Mouse (Mus musculus) left cerebral cortex, postnatal 4 days (tissue): ENCODE measurements around the gene Ttll3. TPM values are rescaled to one million over a fixed set of nuclear protein-coding genes. Genes with fewer than 3 reads are reported as not detected.

Experiments used
- DNase-seq: peaks from one replicate; pipeline ENCODE4 v3.0.0-alpha.2; 2022
- intact Hi-C: fragments of 180-260 bp; cut with DNase I; formaldehyde crosslinking; loops from one replicate; pipeline ENCODE4 v1.15.1; 2025
- total RNA-seq, 2 experiments: library from RNA; stranded (reverse); gene quantifications; 2 replicates each; pipeline ENCODE4 v1.2.3; 2021

The Ttll3 gene
- total RNA-seq = 10 to 100 TPM; 12.4 to 14.1 TPM

DNA sequence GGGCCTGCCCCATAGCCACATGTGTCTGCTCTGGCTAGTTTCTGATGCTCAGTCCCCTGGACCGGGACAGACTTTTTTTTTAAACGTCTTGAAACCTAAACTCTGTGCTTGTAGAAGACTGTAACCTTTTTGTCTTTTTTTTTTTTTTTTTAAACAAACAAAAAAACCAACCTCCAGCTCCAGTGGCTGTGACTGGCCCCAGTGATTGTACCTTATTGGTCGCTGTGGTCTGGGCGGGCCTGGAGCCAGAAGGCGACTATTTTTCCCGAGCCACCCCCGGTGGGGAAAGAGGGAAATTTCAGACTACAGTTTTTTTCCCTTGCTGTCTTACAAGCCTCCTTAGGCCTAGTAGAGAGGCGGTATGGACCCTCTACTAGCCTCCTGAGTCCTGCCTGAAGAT lies at the start of gene Ttll3:
TSS of gene Ttll3 (plus strand) at position 301 of the 400 bp plus-strand sequence.
- DNase-seq = no peak
- intact Hi-C loops = no loop called here

DNA sequence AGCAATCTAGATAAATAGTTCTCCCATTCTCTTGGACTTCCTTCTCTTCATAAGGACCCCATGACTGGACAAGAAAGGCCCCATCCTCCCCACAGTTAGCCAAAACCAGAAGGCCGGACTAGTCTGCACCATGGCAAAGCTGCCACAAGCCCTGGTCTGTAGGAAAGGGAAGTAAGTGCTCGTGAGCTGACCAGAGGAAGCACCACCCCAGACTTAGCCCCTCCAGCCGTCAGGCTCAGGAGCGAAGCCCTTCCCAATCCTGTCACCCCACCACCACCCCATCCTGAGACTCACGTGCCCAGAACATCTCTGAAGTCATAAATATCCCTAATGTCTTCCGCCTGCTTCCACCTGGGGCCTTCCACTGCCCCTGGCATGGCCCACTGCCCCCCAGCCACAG lies 47.5 kb upstream of the Ttll3 start:
- DNase-seq = no peak
- intact Hi-C loops = no loop called here

DNA sequence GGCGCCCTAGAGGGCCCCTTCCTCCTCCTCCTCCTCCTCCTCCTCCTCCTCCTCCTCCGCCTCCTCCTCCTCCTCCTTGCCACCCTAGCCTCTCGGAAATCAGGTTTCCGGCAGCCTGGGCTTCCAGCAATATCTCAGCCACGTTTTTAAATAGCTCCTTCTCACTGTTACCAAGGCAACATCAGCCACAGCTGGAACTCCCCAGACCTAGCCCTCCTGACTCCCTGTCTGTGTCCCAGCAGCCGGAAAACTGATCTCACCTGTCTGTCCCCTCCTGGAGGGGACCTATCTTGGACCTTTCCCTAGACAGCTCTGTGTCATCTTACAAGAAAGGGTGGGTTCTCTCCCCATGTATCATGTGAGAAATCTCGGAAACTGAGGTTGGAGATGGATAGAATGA lies 46.8 kb upstream of the Ttll3 start:
- intact Hi-C loops = no loop called here
- DNase-seq = no peak

DNA sequence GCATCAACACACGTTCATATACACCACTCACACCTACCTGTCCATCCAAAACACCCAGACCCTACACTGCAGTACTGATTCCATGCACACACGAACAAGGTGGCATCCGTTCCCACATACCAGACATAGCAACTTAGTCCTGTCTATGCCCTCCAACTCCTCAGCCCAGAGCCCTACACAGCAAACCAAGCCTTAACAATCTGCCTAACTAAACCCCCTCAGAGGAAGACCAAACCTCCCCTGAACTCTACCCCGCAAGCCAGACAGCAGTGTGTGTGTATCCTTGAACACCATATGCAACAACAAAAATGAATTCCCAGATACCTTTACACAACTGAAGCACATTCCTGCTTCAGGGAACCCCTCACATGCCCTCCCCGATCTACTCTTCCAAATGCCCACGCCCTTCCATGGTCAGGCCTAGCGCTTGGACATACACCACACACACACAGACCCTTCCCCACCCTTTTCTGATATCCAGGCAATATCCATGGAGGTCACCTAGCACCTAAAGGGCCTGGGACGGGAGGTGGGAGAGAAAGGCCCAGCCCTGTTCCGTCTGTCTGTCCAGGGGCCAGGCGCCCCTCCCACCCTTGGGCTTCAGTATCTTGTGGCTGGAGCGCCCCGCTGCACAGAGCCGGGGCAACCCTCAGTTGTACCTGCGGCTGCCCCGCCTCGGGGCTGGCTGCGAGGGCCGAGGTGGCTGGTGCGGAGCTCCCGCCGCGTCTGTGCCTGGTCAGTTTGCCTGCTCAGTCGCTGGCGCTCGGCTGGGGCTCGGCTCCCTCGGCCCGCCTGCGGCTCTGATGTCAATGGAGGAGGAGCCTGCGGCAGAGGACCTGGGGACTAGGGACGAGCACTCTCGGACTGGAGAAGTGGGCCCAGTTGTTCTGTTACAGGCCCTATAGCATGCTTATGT lies 45.6 kb upstream of the Ttll3 start, which contains the start of gene Camk1:
TSS of gene Camk1 (minus strand) at position 808 of the 916 bp plus-strand sequence.
- DNase-seq = peak; percentile 61
- intact Hi-C loops = no loop called here

DNA sequence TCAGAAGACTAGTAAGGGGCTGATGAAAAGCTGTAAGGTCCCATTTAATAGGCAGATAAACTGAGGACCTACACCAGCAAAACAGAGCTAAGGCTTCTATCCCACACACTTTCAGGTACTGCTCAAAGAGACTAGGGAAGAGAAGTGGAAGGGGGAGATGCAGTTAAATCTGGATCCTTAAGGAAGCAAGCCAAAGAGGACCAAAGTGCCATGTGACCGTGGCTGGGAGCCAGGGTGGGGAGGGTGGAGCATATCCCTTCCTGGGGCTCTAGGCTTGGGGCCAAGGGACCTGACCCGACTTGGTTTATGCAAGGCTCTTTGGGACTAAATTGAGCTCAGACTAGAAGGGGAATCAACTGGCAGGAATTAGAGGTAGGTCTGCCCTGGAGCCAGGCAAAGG lies 44.7 kb upstream of the Ttll3 start:
- peak; percentile 73 for DNase-seq
- intact Hi-C loops = no loop called here

DNA sequence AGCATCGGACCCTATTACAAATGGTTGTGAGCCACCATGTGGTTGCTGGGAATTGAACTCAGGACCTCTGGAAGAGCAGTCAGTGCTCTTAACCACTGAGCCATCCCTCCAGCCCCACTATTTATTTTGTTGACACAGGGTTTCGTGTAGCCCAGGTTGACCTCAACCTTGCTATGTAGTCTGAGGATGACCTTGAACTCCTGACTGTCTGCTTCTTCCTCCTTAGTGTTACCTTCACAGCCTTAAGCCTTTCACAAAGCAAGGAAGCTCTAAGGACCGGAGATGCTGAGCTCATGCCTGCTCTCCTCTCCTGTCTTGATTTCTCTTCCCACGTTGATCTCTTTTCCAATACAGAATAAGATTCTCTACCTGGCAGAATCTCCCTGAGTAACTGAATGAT lies 42.2 kb upstream of the Ttll3 start:
- no peak for DNase-seq
- intact Hi-C loops = no loop called here

DNA sequence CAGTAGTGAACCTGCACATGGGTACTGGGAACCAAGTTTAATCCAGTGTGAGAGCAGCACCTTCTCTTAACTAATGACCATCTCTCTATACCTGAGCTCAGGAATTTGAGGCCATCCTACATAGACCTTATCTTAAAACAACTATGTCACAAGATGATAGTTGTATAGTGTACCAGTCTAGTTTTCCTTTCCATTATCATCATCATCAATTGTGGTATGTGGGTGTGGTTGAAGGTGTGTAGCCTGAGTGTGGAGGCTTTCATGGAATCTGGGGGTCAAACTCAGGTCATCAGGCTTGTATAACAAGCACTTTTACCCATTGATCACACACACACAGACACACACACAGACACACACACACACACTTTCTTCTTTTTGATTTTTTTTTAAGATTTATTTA lies 38.5 kb upstream of the Ttll3 start:
- intact Hi-C loops = no loop called here
- DNase-seq = no peak

DNA sequence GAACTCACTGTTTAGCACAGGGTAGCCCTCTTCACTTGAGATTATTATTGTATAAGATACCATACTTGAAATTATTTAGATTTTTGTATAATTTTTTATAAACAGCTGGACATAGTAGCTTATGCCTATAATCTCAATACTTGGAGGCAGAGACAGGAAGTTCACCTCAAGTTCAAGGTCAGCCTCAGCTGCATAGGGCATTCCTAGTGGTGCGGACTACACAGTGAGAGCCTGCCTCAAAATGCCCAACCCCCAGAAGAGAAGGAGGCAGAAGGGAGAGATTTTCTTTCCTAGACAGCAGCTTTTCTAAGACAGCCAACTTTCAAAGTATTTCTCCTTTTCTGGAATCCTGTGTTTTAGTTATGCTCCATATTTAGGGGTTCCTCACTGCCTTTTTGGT lies 37.9 kb upstream of the Ttll3 start:
- intact Hi-C loops = no loop called here

DNA sequence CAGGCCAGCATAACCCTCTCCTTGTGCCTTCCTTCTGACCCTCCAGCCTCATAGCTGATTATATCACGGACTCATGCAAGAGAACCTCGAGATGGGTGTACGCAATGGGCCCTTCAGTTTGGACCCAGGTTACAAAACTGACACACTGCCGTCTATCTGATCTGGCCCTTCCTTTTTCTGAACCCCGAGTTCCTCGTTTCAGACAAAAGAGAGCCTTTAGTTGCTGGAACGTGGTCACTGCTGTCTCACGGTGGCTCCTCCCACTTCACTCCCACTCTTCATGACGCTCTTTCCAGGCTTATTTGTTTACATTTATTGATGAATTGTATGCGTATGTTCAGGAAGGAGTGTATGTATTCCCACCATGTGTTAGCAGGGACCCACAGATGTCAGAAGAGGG lies 37.4 kb upstream of the Ttll3 start:
- DNase-seq = no peak
- intact Hi-C loops = no loop called here

More for the DNA sequence above, 37.9 kb upstream of the Ttll3 start:
- DNase-seq = no peak

DNA sequence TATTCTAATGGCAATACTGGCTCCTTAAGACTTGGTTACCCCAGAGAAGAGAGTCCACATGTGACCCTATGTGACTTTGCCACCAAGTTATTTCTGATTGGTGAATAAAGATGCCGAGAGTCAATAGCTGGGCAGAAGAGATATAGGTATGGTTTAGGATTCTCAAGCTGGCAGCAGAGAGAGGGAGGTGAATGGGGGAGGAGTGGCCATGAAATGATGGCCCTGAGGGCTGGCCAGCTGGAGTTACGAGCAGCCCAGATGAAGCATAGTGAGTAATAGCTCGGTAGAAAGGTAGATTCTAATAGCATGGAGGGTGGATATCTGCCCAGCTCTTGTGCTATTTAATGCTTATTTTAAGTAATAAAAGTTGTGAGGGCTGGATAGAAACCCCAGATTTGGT lies 36.2 kb upstream of the Ttll3 start:
- DNase-seq = no peak
- intact Hi-C loops = no loop called here

DNA sequence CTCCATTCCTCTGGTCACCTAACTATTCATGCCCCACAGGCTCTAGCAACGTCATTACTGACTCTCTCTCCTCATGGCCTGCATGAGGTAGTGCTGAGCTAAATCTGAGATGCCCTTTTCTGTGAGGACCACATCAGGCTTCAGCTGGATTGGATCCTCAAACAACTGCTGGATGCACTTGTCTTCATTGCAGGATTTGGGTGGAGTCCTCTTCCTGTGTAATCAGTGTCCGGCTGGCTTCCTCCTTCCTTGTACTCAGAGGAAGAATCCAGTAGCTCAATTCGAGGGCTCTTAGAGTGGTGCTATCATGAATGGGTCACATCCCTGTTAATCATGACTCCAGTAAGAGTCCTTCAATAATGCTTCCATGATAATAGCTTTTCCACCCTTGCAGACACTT lies 35.4 kb upstream of the Ttll3 start:
- DNase-seq = no peak
- intact Hi-C loops = no loop called here

DNA sequence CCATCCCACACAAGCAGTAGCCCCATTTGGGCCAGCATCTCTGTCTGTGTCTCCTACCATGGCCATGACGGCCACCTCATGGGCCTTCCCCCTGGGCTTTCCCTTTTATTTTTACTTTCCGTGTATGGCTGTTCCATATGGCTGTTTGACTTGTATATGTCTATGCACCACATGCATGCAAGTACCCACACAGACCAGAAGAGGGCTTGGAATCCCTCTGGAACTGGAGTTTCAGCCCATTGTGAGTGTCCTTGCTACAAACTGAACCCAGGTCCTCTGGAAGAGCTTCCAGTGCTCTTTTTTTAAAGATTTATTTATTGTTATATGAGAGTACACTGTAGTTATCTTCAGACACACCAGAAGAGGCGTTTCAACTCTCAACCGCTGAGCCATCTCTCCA lies 27.6 kb upstream of the Ttll3 start:
- DNase-seq = no peak
- intact Hi-C loops = no loop called here

DNA sequence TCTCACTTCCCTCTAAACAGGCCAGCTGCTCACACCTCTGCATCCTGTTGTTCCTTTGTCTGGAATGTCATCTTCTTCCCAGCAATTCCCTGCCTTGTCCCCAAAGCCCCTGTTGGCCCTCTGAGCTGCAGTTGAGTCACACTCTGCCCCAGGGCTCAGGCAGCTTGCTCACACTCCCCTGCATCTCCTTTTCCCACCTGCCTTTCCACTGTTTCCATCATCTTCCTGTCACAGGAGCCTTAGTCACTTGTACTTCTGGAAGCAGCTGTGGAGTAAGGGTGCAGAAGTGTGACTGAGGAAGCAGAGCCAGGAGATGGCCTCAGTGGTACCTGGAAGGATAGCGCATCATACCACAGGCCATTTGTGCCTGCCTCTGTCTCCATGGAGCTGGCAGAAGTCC lies 26.8 kb upstream of the Ttll3 start:
- intact Hi-C loops = no loop called here

DNA sequence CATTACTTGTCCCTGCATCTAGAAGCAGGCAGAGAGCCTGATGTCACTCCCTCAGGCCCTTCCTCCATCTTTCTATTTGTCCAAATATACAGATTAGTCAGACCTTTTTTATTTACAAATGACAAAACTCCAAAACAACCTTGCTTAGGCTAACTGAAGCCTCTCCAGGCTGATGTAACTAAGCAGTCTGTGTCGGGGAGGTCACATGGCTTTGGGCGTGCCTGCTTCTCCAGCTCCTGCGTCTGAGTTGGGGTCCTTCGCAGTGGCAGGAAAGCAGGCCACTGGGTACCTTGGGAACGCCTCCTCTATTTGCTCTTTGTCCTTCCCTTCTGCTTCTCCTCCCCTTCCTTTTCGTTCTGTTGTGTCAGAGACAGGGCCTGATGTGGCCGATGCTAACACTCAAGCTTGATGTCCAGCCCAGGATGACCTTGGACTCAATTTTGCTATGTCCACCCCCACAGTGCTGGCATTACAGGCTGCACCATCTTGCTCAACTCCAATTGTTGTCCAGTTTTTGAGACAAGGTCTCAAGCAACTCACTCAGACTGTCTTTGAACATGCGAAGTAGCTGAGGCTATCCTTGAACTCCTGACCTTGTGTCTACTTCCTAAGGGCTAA lies 24.4 kb upstream of the Ttll3 start:
- no peak for DNase-seq
- intact Hi-C loops = no loop called here

More for the DNA sequence above, 26.8 kb upstream of the Ttll3 start:
- DNase-seq = no peak

DNA sequence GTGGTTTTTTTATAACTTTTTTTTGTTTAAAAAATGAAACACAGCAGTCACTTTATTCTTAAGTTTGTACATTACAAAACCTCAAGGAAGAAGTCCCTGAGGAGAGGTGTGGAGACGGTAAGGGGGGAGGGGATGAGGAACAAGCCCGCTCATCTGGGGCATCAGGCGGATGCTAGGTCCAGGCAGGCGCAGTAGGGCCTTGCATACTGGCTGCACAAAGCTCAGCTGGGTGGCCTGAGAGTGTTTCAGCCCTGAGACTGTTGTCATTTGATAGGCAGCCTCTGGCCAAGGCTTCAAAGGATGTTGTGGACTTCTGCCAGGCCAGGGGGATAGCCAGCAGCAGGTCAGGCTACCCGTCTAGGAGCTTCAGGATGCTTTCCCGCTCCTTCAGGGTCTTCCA lies 22.4 kb upstream of the Ttll3 start:
- intact Hi-C loops = no loop called here
- DNase-seq = no peak

DNA sequence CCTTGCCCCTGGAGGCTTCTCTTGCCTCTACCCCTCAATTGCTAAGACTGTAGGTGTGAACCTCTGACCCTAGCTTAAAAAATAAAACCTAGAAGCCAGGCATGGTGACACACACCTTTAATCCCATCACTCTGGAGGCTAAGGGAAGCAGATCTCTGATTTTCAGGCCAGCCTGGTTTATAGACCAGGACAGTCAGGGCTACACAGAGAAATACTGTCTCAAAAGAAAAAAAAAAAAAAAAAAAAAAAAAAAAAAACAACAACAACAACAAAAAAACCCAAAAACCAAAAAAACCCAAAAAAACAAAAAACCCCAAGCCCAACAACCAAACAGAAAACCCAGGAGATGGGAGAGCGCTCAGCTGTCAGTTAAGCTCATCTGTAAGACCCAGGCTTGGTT lies 21.5 kb upstream of the Ttll3 start:
- intact Hi-C loops = no loop called here
- DNase-seq = no peak

DNA sequence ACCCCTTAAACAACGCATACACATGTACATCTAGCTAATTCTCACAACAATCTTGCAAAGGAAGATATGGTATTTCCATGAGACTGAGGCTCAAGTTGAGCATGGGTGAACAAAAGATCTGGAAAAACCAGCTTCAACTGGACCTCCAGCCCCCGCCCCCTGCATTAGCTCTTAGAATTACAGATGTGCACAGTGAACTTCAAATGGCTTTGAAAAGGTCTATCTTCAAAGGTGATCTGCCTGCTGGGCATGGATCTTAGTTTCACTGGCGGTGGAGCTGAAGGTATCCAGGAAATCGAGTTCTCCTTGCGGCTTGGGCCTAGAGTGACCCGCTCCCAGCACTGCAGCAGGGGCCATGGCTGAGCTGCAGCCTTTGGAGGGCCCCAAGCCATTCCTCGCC lies 20.9 kb upstream of the Ttll3 start:
- no peak for DNase-seq
- intact Hi-C loops = no loop called here

DNA sequence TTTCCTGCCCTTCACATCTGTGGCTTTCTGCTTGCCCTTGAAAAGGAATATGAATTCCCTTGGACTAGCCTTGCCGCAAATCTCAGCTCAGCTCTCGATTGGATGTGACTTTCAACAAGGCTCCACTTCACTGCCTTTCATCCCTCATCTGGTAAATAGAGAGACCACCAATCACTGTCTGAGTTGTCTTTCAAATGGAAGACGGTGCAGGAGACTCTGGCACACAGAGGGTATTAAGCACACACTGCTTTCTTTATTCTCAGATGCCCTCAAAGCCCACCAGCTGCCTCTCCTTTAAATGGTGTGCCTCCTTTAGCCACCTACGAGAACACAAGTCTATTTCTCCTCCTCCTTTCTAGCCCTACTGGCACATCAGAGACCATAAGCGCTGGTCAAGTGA lies 20.5 kb upstream of the Ttll3 start:
- intact Hi-C loops = no loop called here

DNA sequence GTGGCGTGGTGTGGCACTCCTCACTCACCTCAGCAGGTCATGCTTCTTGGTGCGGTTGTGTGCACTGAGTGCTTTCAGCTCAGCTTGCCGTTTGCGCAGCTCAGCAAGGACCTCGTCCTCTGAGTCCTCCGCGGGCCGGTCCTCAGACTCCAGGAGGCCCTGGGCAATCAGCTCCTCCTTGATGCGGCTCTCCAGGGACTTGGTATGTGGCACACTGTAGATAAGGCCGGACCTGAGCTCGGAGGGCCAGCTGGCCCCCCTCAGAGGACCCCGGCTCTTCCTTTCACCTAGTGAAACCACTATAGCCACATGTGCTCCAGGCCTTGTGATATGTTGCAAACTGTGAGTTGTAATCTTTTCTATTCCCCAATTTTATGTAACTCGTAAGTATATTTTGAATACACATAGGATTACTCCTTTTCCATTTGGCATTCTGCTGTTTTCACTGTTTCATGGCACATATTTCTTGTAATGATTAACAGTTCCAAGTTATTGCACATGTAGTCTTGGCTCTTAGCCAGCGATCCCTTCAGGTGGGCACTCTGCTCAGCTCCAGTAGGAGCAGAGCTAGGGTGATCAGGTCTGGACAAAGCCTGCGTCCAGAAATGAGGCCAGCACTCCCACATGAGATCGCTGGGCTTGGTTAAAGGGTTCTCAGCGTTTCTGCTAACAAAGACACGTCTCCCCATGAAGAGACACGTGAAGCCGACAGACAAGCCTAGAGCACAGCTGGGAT lies 18.7 kb upstream of the Ttll3 start:
- intact Hi-C loops = no loop called here
- DNase-seq = no peak

More for the DNA sequence above, 20.5 kb upstream of the Ttll3 start:
- no peak for DNase-seq

DNA sequence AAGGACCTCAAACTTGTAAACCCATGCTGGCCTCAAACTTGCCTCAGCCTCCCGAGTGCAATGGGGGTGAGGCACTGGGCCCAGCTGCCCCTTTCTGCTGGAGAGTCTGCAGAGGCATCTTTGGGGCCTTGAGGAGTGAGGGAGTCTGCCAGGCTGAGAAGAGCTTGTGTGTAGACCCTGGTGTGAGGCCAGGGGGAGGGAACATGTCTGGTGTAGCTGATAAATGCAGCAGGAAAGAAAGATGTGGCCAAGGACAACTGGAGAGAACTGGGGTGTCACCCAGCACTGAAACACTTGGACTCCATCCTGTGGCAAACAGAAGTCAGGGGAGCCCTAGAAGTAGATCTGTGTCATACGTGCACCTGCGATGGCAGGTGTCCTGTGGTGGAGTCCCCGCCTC lies 15.6 kb upstream of the Ttll3 start:
- no peak for DNase-seq

DNA sequence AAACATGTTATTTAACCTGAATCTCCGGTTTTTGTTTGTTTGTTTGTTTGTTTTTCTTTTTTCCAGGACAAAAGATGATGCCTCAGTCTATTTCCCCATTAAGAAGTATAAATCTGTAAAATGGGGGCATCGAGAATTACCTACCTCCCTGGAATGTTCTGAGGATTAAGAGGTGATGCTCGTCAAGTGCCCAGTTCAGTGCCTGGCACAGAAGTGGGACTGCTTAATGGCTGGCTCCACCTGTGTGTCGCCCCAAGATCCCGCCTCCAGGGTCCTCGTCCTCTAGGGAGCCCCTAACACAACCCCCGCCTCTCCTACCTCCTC lies 11.9 kb upstream of the Ttll3 start:
- DNase-seq = no peak
- intact Hi-C loops = no loop called here

More for the DNA sequence above, 15.6 kb upstream of the Ttll3 start:
- intact Hi-C loops = no loop called here
